Mouse (Mus musculus): ENCODE data around the gene Pbld2. TPM values are rescaled to one million over a fixed set of nuclear protein-coding genes. Genes with fewer than 3 reads are reported as not detected.

The Pbld2 gene
- total and polyA plus RNA-seq, 3 experiments: 0.15 TPM; not detected in 1

- Histone ChIP-seq H3K4me3 (ENCODE audit: control insufficient read depth in 1 of 2, insufficient read depth in 1 of 2, low read depth in 2 of 2, low read length in 2 of 2) (no peak overlapping the region), H3K27ac (ENCODE audit: control insufficient read depth, low read depth, low read length) (no peak overlapping the region), H3K4me1 (ENCODE audit: control insufficient read depth in 1 of 2, insufficient read depth in 2 of 2, low read length in 2 of 2) (no peaks in the 10 kb centered on the region), H3K9me3 (replicated peaks; ENCODE audit: insufficient read depth, low read length) (no peaks in the 10 kb centered on the region), H3K36me3 (ENCODE audit: control insufficient read depth in 1 of 2, insufficient read depth in 2 of 2, low read length in 2 of 2) (no peaks in the 10 kb centered on the region), H3K9ac (ENCODE audit: control insufficient read depth, low read depth, low read length, poor library complexity, severe bottlenecking) (no peak overlapping the region), H3K79me2 (ENCODE audit: control insufficient read depth, insufficient read depth, low read length, poor library complexity) (no peaks in the 10 kb centered on the region), H3K27me3 (ENCODE audit: control insufficient read depth in 1 of 2, insufficient read depth in 2 of 2, low read length in 2 of 2) (peaks cover 2 to 3% of the 10 kb centered on the region in 2 experiments; a peak in 2 of 4 replicates)
- no peak for DNase-seq (ENCODE audit: low read depth, low spot score)
- TF ChIP-seq ZNF384 (IDR thresholded peaks at IDR 0.05; ENCODE audit: low read depth, low read length) (no peak), POLR2A (IDR thresholded peaks at IDR 0.05; ENCODE audit: control insufficient read depth in 1 of 2, insufficient read depth in 1 of 2, low read depth in 1 of 2, low read length in 2 of 2, poor library complexity in 1 of 2) (no peak), MYC (IDR thresholded peaks at IDR 0.05; ENCODE audit: low read depth, low read length) (no peak), USF2 (IDR thresholded peaks at IDR 0.05; ENCODE audit: borderline replicate concordance in 1 of 2, insufficient read depth in 1 of 2, low read depth in 1 of 2, low read length in 2 of 2) (no peak), JUND (IDR thresholded peaks at IDR 0.05; ENCODE audit: low read depth, low read length) (no peak), TBP (IDR thresholded peaks at IDR 0.05; ENCODE audit: low read depth, low read length) (no peak)
Observed at GRCm38 (mm10) chr10:63032956-63033355, 8.8 kb downstream of the Pbld2 start.

GRCm38 (mm10) chr10:63038571-63039320 is 14.6 kb downstream of the Pbld2 start:
- Histone ChIP-seq H3K4me1 (ENCODE audit: control insufficient read depth in 1 of 2, insufficient read depth in 2 of 2, low read length in 2 of 2) (no peaks in the 10 kb centered on the region), H3K9ac (ENCODE audit: control insufficient read depth, low read depth, low read length, poor library complexity, severe bottlenecking) (no peak overlapping the region), H3K4me3 (ENCODE audit: control insufficient read depth in 1 of 2, insufficient read depth in 1 of 2, low read depth in 2 of 2, low read length in 2 of 2) (no peak overlapping the region), H3K79me2 (ENCODE audit: control insufficient read depth, insufficient read depth, low read length, poor library complexity) (no peaks in the 10 kb centered on the region), H3K9me3 (replicated peaks; ENCODE audit: insufficient read depth, low read length) (no peaks in the 10 kb centered on the region), H3K27me3 (ENCODE audit: control insufficient read depth in 1 of 2, insufficient read depth in 2 of 2, low read length in 2 of 2) (peaks cover 2 to 3% of the 10 kb centered on the region in 2 experiments; a peak in 2 of 4 replicates), H3K27ac (ENCODE audit: control insufficient read depth, low read depth, low read length) (no peak overlapping the region), H3K36me3 (ENCODE audit: control insufficient read depth in 1 of 2, insufficient read depth in 2 of 2, low read length in 2 of 2) (no peaks in the 10 kb centered on the region)
- no peak for DNase-seq (ENCODE audit: low read depth, low spot score)
- TF ChIP-seq TAL1 (IDR thresholded peaks at IDR 0.05; ENCODE audit: low read length): no peak
- TF ChIP-seq CHD1 (IDR thresholded peaks at IDR 0.05; ENCODE audit: low read depth, low read length): no peak
- TF ChIP-seq SIN3A (IDR thresholded peaks at IDR 0.05; ENCODE audit: low read length): no peak
- no peak for TF ChIP-seq MAZ (IDR thresholded peaks at IDR 0.05; ENCODE audit: low read depth, low read length)
- TF ChIP-seq MAX (IDR thresholded peaks at IDR 0.05; ENCODE audit: low read length): no peak
- TF ChIP-seq RAD21 (IDR thresholded peaks at IDR 0.05; ENCODE audit: low read depth, low read length): no peak
- no peak for TF ChIP-seq GABPA (IDR thresholded peaks at IDR 0.05; ENCODE audit: low read depth, low read length)
- no peak for TF ChIP-seq JUND (IDR thresholded peaks at IDR 0.05; ENCODE audit: low read depth, low read length)
- no peak for TF ChIP-seq KAT2A (conservative IDR thresholded peaks at IDR 0.05; ENCODE audit: low read depth, low read length)
- TF ChIP-seq E2F4 (IDR thresholded peaks at IDR 0.05; ENCODE audit: borderline replicate concordance, low read depth, low read length): no peak
- no peak for TF ChIP-seq TBP (IDR thresholded peaks at IDR 0.05; ENCODE audit: low read depth, low read length)
- TF ChIP-seq ZC3H11A (IDR thresholded peaks at IDR 0.05; ENCODE audit: low read depth, low read length): no peak
- TF ChIP-seq TCF12 (IDR thresholded peaks at IDR 0.05; ENCODE audit: low read depth, low read length): no peak
- no peak for TF ChIP-seq RCOR1 (IDR thresholded peaks at IDR 0.05; ENCODE audit: low read depth, low read length)
- TF ChIP-seq ZMIZ1 (IDR thresholded peaks at IDR 0.05; ENCODE audit: low read depth, low read length): no peak
- no peak for TF ChIP-seq MXI1 (IDR thresholded peaks at IDR 0.05; ENCODE audit: low read depth, low read length)

Measured in MEL (cell line).